10 mouse cellular contexts compared by ENCODE assay signal in the genomic region with DNA sequence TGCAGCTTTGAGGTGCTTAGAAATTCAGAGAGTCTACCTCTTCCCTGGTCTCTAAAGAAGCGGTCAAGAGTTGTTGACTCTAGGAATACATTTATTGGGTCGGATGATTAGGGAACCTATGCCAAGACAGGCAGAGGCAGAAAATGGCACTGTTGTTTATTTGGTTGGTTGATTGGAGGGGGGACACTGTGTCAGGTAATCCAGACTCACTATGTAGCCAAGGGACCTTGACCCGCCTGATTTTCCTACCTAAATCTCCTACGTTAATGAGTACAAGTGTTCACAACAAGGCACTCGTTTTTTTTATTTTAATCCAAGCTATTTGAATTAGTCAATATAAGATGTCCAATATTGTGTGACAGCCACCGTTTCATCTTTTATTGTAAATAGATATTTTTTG. TPM values are rescaled to one million over a fixed set of nuclear protein-coding genes. Genes with fewer than 3 reads are reported as not detected.
A peak's percentile ranks its signal among the peaks of the same experiment; 100 is the strongest.
DNase-seq lines count a peak whose midpoint lies in the region; ATAC-seq and TF ChIP-seq lines count a peak whose summit lies in the region.
"Had no signal": no experiment of that assay in that cellular context is flagged by ENCODE, and none has a peak within 500 bp of the region (broad histone marks: within the 10 kb centered on the region; RNA-seq: fewer than 3 reads in every experiment).

No protein-coding gene starts in this region.

- no peak for DNase-seq in heart, adult 2 months
- peak; percentile 78 for DNase-seq in kidney, adult 11 months

- H3K4me2 ChIP-seq in heart, embryonic 11.5 days, result peak overlapping the region; percentile 12; the same call in 1 of the 2 replicates
- no peak overlapping the region for H3K4me2 ChIP-seq in kidney, embryonic 14.5 days (replicated peaks; ENCODE audit: low read depth, low read length)
- H3K4me2 ChIP-seq in limb, embryonic 12.5 days, result 0 out of 2 replicates have a peak overlapping the region, but pooled peaks have one; percentile 32
- no peak overlapping the region for H3K4me2 ChIP-seq in neural tube, embryonic 15.5 days
- H3K4me2 ChIP-seq: embryonic facial prominence, embryonic 12.5 days; midbrain, embryonic 15.5 days had no signal

- TF ChIP-seq EP300 in heart, adult 2 months (IDR thresholded peaks at IDR 0.05; ENCODE audit: insufficient read depth, low read depth, low read length), result no peak

- ATAC-seq in heart, embryonic 11.5 days (replicated peaks; ENCODE audit: insufficient number of reproducible peaks, low FRiP score, low TSS enrichment), result no peak
- ATAC-seq in kidney, embryonic 14.5 days (ENCODE audit: low FRiP score, low TSS enrichment), result no peak
- no peak for ATAC-seq in megakaryocyte, adult 5-6 weeks (ENCODE audit: poor library complexity, severe bottlenecking)
- no peak for ATAC-seq in limb, embryonic 12.5 days (ENCODE audit: insufficient number of reproducible peaks, insufficient read depth, low FRiP score, low TSS enrichment, low read depth)
- ATAC-seq in neural tube, embryonic 15.5 days (ENCODE audit: low FRiP score), result no peak

- no peak overlapping the region for H3K4me3 ChIP-seq in heart, embryonic 11.5 days (ENCODE audit: low read depth, low read length)
- no peak overlapping the region for H3K4me3 ChIP-seq in heart, adult 2 months
- H3K4me3 ChIP-seq in kidney, embryonic 14.5 days (ENCODE audit: low read length), result no peak overlapping the region
- peak overlapping the region; percentile 88 for H3K4me3 ChIP-seq in megakaryocyte, embryonic 14.5 days (replicated peaks)
- H3K4me3 ChIP-seq in limb, embryonic 12.5 days (replicated peaks), result no peak overlapping the region
- no peak overlapping the region for H3K4me3 ChIP-seq in neural tube, embryonic 15.5 days (replicated peaks)
- H3K4me3 ChIP-seq: embryonic facial prominence, embryonic 12.5 days; midbrain, embryonic 15.5 days had no signal

- 79% methylated on average over 6 of the region's 6 CpGs for WGBS in heart, embryonic 11.5 days (ENCODE audit: insufficient replicate concordance)
- WGBS in heart, adult 2 months, result 81% methylated on average over 6 of the region's 6 CpGs
- 87% methylated on average over 6 of the region's 6 CpGs for WGBS in kidney, embryonic 14.5 days
- 88% methylated on average over 6 of the region's 6 CpGs for WGBS in limb, embryonic 12.5 days
- WGBS in neural tube, embryonic 15.5 days, result 85% methylated on average over 6 of the region's 6 CpGs

- H3K9me3 ChIP-seq in heart, embryonic 11.5 days (replicated peaks; ENCODE audit: control insufficient read depth, low read length), result no peaks in the 10 kb centered on the region
- no peaks in the 10 kb centered on the region for H3K9me3 ChIP-seq in kidney, embryonic 14.5 days (ENCODE audit: control insufficient read depth, low read length)
- H3K9me3 ChIP-seq in megakaryocyte, embryonic 14.5 days, result no peaks in the 10 kb centered on the region
- H3K9me3 ChIP-seq in limb, embryonic 12.5 days, result no peaks in the 10 kb centered on the region
- H3K9me3 ChIP-seq in neural tube, embryonic 15.5 days (replicated peaks), result no peaks in the 10 kb centered on the region
- H3K9me3 ChIP-seq: embryonic facial prominence, embryonic 12.5 days; midbrain, embryonic 15.5 days had no signal

- no peak overlapping the region for H3K27ac ChIP-seq in heart, embryonic 11.5 days (ENCODE audit: low read depth, low read length)
- no peak overlapping the region for H3K27ac ChIP-seq in heart, adult 2 months
- no peak overlapping the region for H3K27ac ChIP-seq in kidney, embryonic 14.5 days (ENCODE audit: low read depth, low read length)
- no peak overlapping the region for H3K27ac ChIP-seq in limb, embryonic 12.5 days
- no peak overlapping the region for H3K27ac ChIP-seq in neural tube, embryonic 15.5 days (replicated peaks)
- H3K27ac ChIP-seq: embryonic facial prominence, embryonic 12.5 days; midbrain, embryonic 15.5 days had no signal

- peaks cover 30% of the 10 kb centered on the region for H3K4me1 ChIP-seq in heart, embryonic 11.5 days (ENCODE audit: control insufficient read depth, insufficient read depth, low read length)
- H3K4me1 ChIP-seq in heart, adult 2 months (ENCODE audit: control insufficient read depth, insufficient read depth, low read length), result peaks cover 9% of the 10 kb centered on the region
- peaks cover 21% of the 10 kb centered on the region for H3K4me1 ChIP-seq in kidney, embryonic 14.5 days (ENCODE audit: control insufficient read depth, insufficient read depth, low read length)
- peaks cover 50% of the 10 kb centered on the region for H3K4me1 ChIP-seq in megakaryocyte, embryonic 14.5 days
- H3K4me1 ChIP-seq in limb, embryonic 12.5 days (replicated peaks), result peaks cover 35% of the 10 kb centered on the region
- H3K4me1 ChIP-seq in neural tube, embryonic 15.5 days, result no peaks in the 10 kb centered on the region
- H3K4me1 ChIP-seq: midbrain, embryonic 15.5 days had no signal

- H3K79me2 ChIP-seq in heart, adult 2 months (replicated peaks; ENCODE audit: control insufficient read depth, insufficient read depth, low read length), result no peaks in the 10 kb centered on the region

- intact Hi-C loops in heart, adult 2 months (cut with DNase I), result loop anchor here (5.0 kb wide), 3 partner anchors 125 to 225 kb away; a partner anchor contains a TSS

- no peaks in the 10 kb centered on the region for H3K27me3 ChIP-seq in heart, embryonic 11.5 days (ENCODE audit: control insufficient read depth, insufficient read depth, low read length)
- no peaks in the 10 kb centered on the region for H3K27me3 ChIP-seq in heart, adult 2 months (ENCODE audit: control insufficient read depth, insufficient read depth, low read length)
- H3K27me3 ChIP-seq in kidney, embryonic 14.5 days (ENCODE audit: control insufficient read depth, insufficient read depth, low read length), result no peaks in the 10 kb centered on the region
- peaks cover 9% of the 10 kb centered on the region for H3K27me3 ChIP-seq in megakaryocyte, embryonic 14.5 days (replicated peaks)
- H3K27me3 ChIP-seq in limb, embryonic 12.5 days, result no peaks in the 10 kb centered on the region
- H3K27me3 ChIP-seq in neural tube, embryonic 15.5 days (replicated peaks), result no peaks in the 10 kb centered on the region
- H3K27me3 ChIP-seq: embryonic facial prominence, embryonic 12.5 days; midbrain, embryonic 15.5 days had no signal

- H3K9ac ChIP-seq in heart, embryonic 11.5 days (ENCODE audit: low read depth, low read length), result no peak overlapping the region; the same call in 1 of the 2 replicates
- H3K9ac ChIP-seq in heart, adult 2 months (ENCODE audit: low read depth, low read length), result no peak overlapping the region
- no peak overlapping the region for H3K9ac ChIP-seq in kidney, embryonic 14.5 days (ENCODE audit: low read depth, low read length)
- no peak overlapping the region for H3K9ac ChIP-seq in limb, embryonic 12.5 days (replicated peaks)
- no peak overlapping the region for H3K9ac ChIP-seq in neural tube, embryonic 15.5 days (replicated peaks)
- H3K9ac ChIP-seq: embryonic facial prominence, embryonic 12.5 days; midbrain, embryonic 15.5 days had no signal

- TF ChIP-seq CTCF in heart, adult 2 months (IDR thresholded peaks at IDR 0.05), result no peak

- no peaks in the 10 kb centered on the region for H3K36me3 ChIP-seq in heart, embryonic 11.5 days (ENCODE audit: control insufficient read depth, insufficient read depth, low read length)
- H3K36me3 ChIP-seq in heart, adult 2 months (ENCODE audit: control insufficient read depth, insufficient read depth, low read length), result no peaks in the 10 kb centered on the region
- no peaks in the 10 kb centered on the region for H3K36me3 ChIP-seq in kidney, embryonic 14.5 days (ENCODE audit: control insufficient read depth, insufficient read depth, low read length)
- peaks cover 6% of the 10 kb centered on the region for H3K36me3 ChIP-seq in megakaryocyte, embryonic 14.5 days (replicated peaks; ENCODE audit: low read length)
- no peaks in the 10 kb centered on the region for H3K36me3 ChIP-seq in limb, embryonic 12.5 days
- H3K36me3 ChIP-seq in neural tube, embryonic 15.5 days, result no peaks in the 10 kb centered on the region
- H3K36me3 ChIP-seq: embryonic facial prominence, embryonic 12.5 days; midbrain, embryonic 15.5 days had no signal

- TF ChIP-seq POLR2A in heart, adult 2 months (IDR thresholded peaks at IDR 0.05; ENCODE audit: insufficient read depth, low read depth, low read length), result no peak

RNA-seq across cellular contexts. Expression of a gene that starts 7.5 kb away (rescaled TPM):
- polyA plus RNA-seq in heart, embryonic 11.5 days (2014; fragmentation: Nextera tagmentation; extraction: Ambion mirVana), result 15.5 and 16.6 TPM in 2 replicates
- total RNA-seq in heart, adult 2 months (2021), result 1 to 10 TPM; 8.8 to 9.2 TPM
- 7.4 and 9.7 TPM in 2 replicates for polyA plus RNA-seq in heart, adult 2 months (2012; rRNA removed)
- polyA plus RNA-seq in kidney, embryonic 14.5 days (2014; fragmentation: Nextera tagmentation; extraction: Ambion mirVana), result 10.6 and 25.4 TPM in 2 replicates
- polyA plus RNA-seq in megakaryocyte, embryonic 14.5 days (2012; ENCODE audit: insufficient read depth, low replicate concordance), result 4.4 and 4.6 TPM in 2 replicates
- total RNA-seq in megakaryocyte, adult 5-6 weeks (2015), result 16.1 and 17.4 TPM in 2 replicates
- total RNA-seq in megakaryocyte, adult 5-6 weeks (2017), result 20.6 and 23.3 TPM in 2 replicates
- 20.7 and 22.4 TPM in 2 replicates for polyA plus RNA-seq in limb, embryonic 12.5 days (2016; fragmentation: Nextera tagmentation; extraction: Ambion mirVana)
- 6.5 and 9.6 TPM in 2 replicates for polyA plus RNA-seq in neural tube, embryonic 15.5 days (2015; fragmentation: Nextera tagmentation; extraction: Ambion mirVana)

Comparison
In these comparisons a context has a peak if more than half of its experiments do, and no peak if none do; other contexts are left out.
1. H3K4me2 ChIP-seq: peak in heart, embryonic 11.5 days (single experiment) and limb, embryonic 12.5 days (single experiment); none in kidney, embryonic 14.5 days (single experiment) and neural tube, embryonic 15.5 days (single experiment).